Comparison of ENCODE assay signal across 22 mouse cellular contexts in genomic region chr1:147138176-147138575, GRCm38 (mm10).
A peak's percentile ranks its signal among the peaks of the same experiment; 100 is the strongest.
DNase-seq lines count a peak whose midpoint lies in the region; ATAC-seq and TF ChIP-seq lines count a peak whose summit lies in the region.
"Had no signal": no experiment of that assay in that cellular context is flagged by ENCODE, and none has a peak within 500 bp of the region (broad histone marks: within the 10 kb centered on the region; RNA-seq: fewer than 3 reads in every experiment).

No protein-coding gene starts in this region.

- H3K27ac ChIP-seq in hindbrain, embryonic 11.5 days (ENCODE audit: low read depth, low read length), result no peak overlapping the region
- H3K27ac ChIP-seq in hindbrain, embryonic 10.5 days, result no peak overlapping the region
- no peak overlapping the region for H3K27ac ChIP-seq in limb, embryonic 14.5 days (replicated peaks; ENCODE audit: low read depth, low read length)
- H3K27ac ChIP-seq in limb, embryonic 10.5 days, result no peak overlapping the region
- H3K27ac ChIP-seq: forebrain, embryonic 13.5 days; limb, embryonic 13.5 days; liver, embryonic 14.5 days; lung, embryonic 15.5 days; macrophage; neural tube, embryonic 12.5 days had no signal

- peak; percentile 70; the same call in 1 of the 2 replicates for ATAC-seq in hindbrain, embryonic 11.5 days (ENCODE audit: low FRiP score)
- ATAC-seq in limb, embryonic 14.5 days (ENCODE audit: low FRiP score, low read depth), result no peak
- ATAC-seq: activated CD4-positive, CD25-positive, alpha-beta regulatory T cell, adult 4 months; CD4-positive, CD25-positive, alpha-beta regulatory T cell, adult 4 months; forebrain, embryonic 13.5 days had no signal

- H3K9me3 ChIP-seq in hindbrain, embryonic 11.5 days (ENCODE audit: control insufficient read depth, low read length), result no peaks in the 10 kb centered on the region
- no peaks in the 10 kb centered on the region for H3K9me3 ChIP-seq in hindbrain, embryonic 10.5 days
- no peaks in the 10 kb centered on the region for H3K9me3 ChIP-seq in limb, embryonic 14.5 days (ENCODE audit: control insufficient read depth, low read length)
- H3K9me3 ChIP-seq in limb, embryonic 10.5 days (replicated peaks), result no peaks in the 10 kb centered on the region
- H3K9me3 ChIP-seq: forebrain, embryonic 13.5 days; limb, embryonic 13.5 days; lung, embryonic 15.5 days; neural tube, embryonic 12.5 days had no signal

- TF ChIP-seq POLR2A in limb, embryonic 14.5 days (IDR thresholded peaks at IDR 0.05; ENCODE audit: borderline replicate concordance, extremely low read depth, insufficient read depth, insufficient read length), result no peak
- no peak for TF ChIP-seq POLR2A in brain, embryonic 14.5 days (IDR thresholded peaks at IDR 0.05; ENCODE audit: borderline replicate concordance, extremely low read depth, insufficient read depth, insufficient read length, poor library complexity, severe bottlenecking)

- no peak for TF ChIP-seq CTCF in brain, embryonic 14.5 days (IDR thresholded peaks at IDR 0.05; ENCODE audit: borderline replicate concordance, extremely low read depth, insufficient read depth, insufficient read length)

- no peaks in the 10 kb centered on the region for H3K27me3 ChIP-seq in hindbrain, embryonic 11.5 days (ENCODE audit: control insufficient read depth, insufficient read depth, low read length)
- H3K27me3 ChIP-seq in hindbrain, embryonic 10.5 days (ENCODE audit: insufficient read depth, poor library complexity, severe bottlenecking), result no peaks in the 10 kb centered on the region
- no peaks in the 10 kb centered on the region for H3K27me3 ChIP-seq in limb, embryonic 14.5 days (ENCODE audit: control insufficient read depth, insufficient read depth, low read length)
- no peaks in the 10 kb centered on the region for H3K27me3 ChIP-seq in limb, embryonic 10.5 days (ENCODE audit: low read depth, poor library complexity, severe bottlenecking)
- H3K27me3 ChIP-seq: forebrain, embryonic 13.5 days; limb, embryonic 13.5 days; lung, embryonic 15.5 days; neural tube, embryonic 12.5 days had no signal

- no peaks in the 10 kb centered on the region for H3K36me3 ChIP-seq in hindbrain, embryonic 11.5 days (ENCODE audit: control insufficient read depth, insufficient read depth, low read length)
- no peaks in the 10 kb centered on the region for H3K36me3 ChIP-seq in hindbrain, embryonic 10.5 days
- H3K36me3 ChIP-seq in limb, embryonic 14.5 days (ENCODE audit: control insufficient read depth, insufficient read depth, low read length), result no peaks in the 10 kb centered on the region
- H3K36me3 ChIP-seq in limb, embryonic 10.5 days, result no peaks in the 10 kb centered on the region
- H3K36me3 ChIP-seq: limb, embryonic 13.5 days; lung, embryonic 15.5 days; neural tube, embryonic 12.5 days had no signal

- H3K4me1 ChIP-seq in hindbrain, embryonic 11.5 days (replicated peaks; ENCODE audit: control insufficient read depth, insufficient read depth, low read length), result no peaks in the 10 kb centered on the region
- no peaks in the 10 kb centered on the region for H3K4me1 ChIP-seq in hindbrain, embryonic 10.5 days (replicated peaks)
- H3K4me1 ChIP-seq in limb, embryonic 14.5 days (ENCODE audit: control insufficient read depth, insufficient read depth, low read length), result no peaks in the 10 kb centered on the region
- H3K4me1 ChIP-seq in limb, embryonic 10.5 days, result no peaks in the 10 kb centered on the region
- H3K4me1 ChIP-seq: forebrain, embryonic 13.5 days; limb, embryonic 13.5 days; lung, embryonic 15.5 days; neural tube, embryonic 12.5 days had no signal

- 70% methylated on average over 2 of the region's 2 CpGs for WGBS in hindbrain, embryonic 11.5 days
- 82% methylated on average over 2 of the region's 2 CpGs for WGBS in hindbrain, embryonic 10.5 days
- 70% methylated on average over 2 of the region's 2 CpGs for WGBS in limb, embryonic 14.5 days
- WGBS in limb, embryonic 10.5 days, result 79% methylated on average over 2 of the region's 2 CpGs

- DNase-seq in adrenal gland, adult (ENCODE audit: inconsistent age in 2 of 2, low spot score in 1 of 2), result peak; percentile 3 to 41
- DNase-seq in adrenal gland, adult 8-10 months, result no peak
- DNase-seq in hindbrain, embryonic 11.5 days (ENCODE audit: low spot score), result no peak
- DNase-seq in hindbrain, embryonic 10.5 days (ENCODE audit: low spot score), result no peak
- peak; percentile 5 for DNase-seq in limb, embryonic 14.5 days (ENCODE audit: low spot score)
- no peak for DNase-seq in limb, embryonic 10.5 days (ENCODE audit: low spot score)
- peak; percentile 38 for DNase-seq in brain, embryonic 14.5 days (ENCODE audit: low read depth)
- DNase-seq in urinary bladder, postnatal 4 days (ENCODE audit: low spot score in 2 of 2), result no peak
- DNase-seq: cerebellum, adult 18-20 months; kidney, adult 18-20 months; kidney, postnatal 25 days; layer of hippocampus, adult 9-11 months; thymus, adult 2 months had no signal

- no peak overlapping the region for H3K9ac ChIP-seq in hindbrain, embryonic 11.5 days (ENCODE audit: low read depth, low read length)
- no peak overlapping the region for H3K9ac ChIP-seq in limb, embryonic 14.5 days (ENCODE audit: low read depth, low read length, severe bottlenecking)
- H3K9ac ChIP-seq: forebrain, embryonic 13.5 days; limb, embryonic 13.5 days; liver, embryonic 14.5 days; lung, embryonic 15.5 days; neural tube, embryonic 12.5 days had no signal

- H3K4me3 ChIP-seq in hindbrain, embryonic 11.5 days (ENCODE audit: low read depth, low read length), result no peak overlapping the region
- no peak overlapping the region for H3K4me3 ChIP-seq in hindbrain, embryonic 10.5 days
- H3K4me3 ChIP-seq in limb, embryonic 14.5 days (replicated peaks; ENCODE audit: low read length), result no peak overlapping the region
- no peak overlapping the region for H3K4me3 ChIP-seq in limb, embryonic 10.5 days
- H3K4me3 ChIP-seq: forebrain, embryonic 13.5 days; limb, embryonic 13.5 days; lung, embryonic 15.5 days; neural tube, embryonic 12.5 days had no signal

- no peak overlapping the region for H3K4me2 ChIP-seq in hindbrain, embryonic 11.5 days (replicated peaks; ENCODE audit: low read depth, low read length)
- H3K4me2 ChIP-seq in limb, embryonic 14.5 days (replicated peaks; ENCODE audit: low read depth, low read length, severe bottlenecking), result no peak overlapping the region
- H3K4me2 ChIP-seq: forebrain, embryonic 13.5 days; limb, embryonic 13.5 days; lung, embryonic 15.5 days; midbrain, embryonic 11.5 days; neural tube, embryonic 12.5 days had no signal

Comparison
In these comparisons a context has a peak if more than half of its experiments do, and no peak if none do; other contexts are left out.
1. DNase-seq: peak in adrenal gland, adult (2 of 2), limb, embryonic 14.5 days (single experiment) and brain, embryonic 14.5 days (single experiment); none in adrenal gland, adult 8-10 months (single experiment), hindbrain, embryonic 11.5 days (single experiment), hindbrain, embryonic 10.5 days (single experiment), limb, embryonic 10.5 days (single experiment) and urinary bladder, postnatal 4 days (0 of 2).